Mouse (Mus musculus): Measurements from ENCODE around the gene Ndufs5.

DNA sequence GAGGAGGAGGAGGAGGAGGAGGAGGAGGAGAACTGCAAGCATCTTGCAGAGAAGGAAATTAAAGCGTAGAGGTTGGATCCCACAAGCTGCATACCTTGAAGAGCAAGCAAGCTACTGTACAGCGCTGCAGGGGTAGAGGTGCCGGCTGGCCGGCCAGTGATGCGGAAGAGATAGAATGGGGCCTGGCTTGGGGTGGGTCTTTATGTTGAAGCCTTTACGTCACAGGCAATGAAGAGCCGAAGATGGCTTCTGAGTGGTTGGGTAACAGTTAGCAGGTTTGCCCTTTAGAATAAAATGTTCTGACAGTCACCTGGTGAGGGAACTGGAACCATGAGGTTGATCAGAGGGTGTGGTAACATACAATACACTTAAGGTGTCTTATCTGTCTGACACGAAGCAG, 35.7 kb downstream of the Ndufs5 start:
- no peak for TF ChIP-seq CTCF (IDR thresholded peaks at IDR 0.05; ENCODE audit: extremely low read depth, insufficient read length, insufficient replicate concordance, low read depth, low read length)
- no peak for TF ChIP-seq POLR2A (IDR thresholded peaks at IDR 0.05; ENCODE audit: low read depth, low read length)

Measured in small intestine, adult 2 months (tissue).